Mouse (Mus musculus): ENCODE data around the gene Gm3543. TPM values are rescaled to one million over a fixed set of nuclear protein-coding genes. Genes with fewer than 3 reads are reported as not detected.
"Not testable (repeated sequence)": the region's sequence is repeated elsewhere in the genome, so short reads cannot be mapped to it uniquely, and the experiment has no call there.

The Gm3543 gene
- not detected in 2 replicates for polyA plus RNA-seq (2015; fragmentation: Nextera tagmentation; extraction: Ambion mirVana)

- not testable (repeated sequence) for H3K4me3 ChIP-seq (replicated peaks); H3K36me3 ChIP-seq; H3K9ac ChIP-seq (replicated peaks); H3K27me3 ChIP-seq (replicated peaks); H3K4me2 ChIP-seq; H3K4me1 ChIP-seq; ATAC-seq (ENCODE audit: low FRiP score); H3K27ac ChIP-seq (replicated peaks); H3K9me3 ChIP-seq (replicated peaks)
- WGBS, result 38% methylated on average over 1 of the region's 1 CpGs
These were observed at the start of gene Gm3543 for GRCm38 (mm10) chr14:41983225-41983624. TSS of gene Gm3543 (minus strand) at chr14:41983325.

GRCm38 (mm10) chr14:41968596-41968995, 14.5 kb downstream of the Gm3543 start:
- H3K4me2 ChIP-seq; ATAC-seq (ENCODE audit: low FRiP score); H3K4me1 ChIP-seq; H3K27me3 ChIP-seq (replicated peaks); H3K27ac ChIP-seq (replicated peaks); H3K9ac ChIP-seq (replicated peaks); H3K9me3 ChIP-seq (replicated peaks); H3K4me3 ChIP-seq (replicated peaks); H3K36me3 ChIP-seq: not testable (repeated sequence)
- WGBS, result 74% methylated on average over 3 of the region's 3 CpGs

GRCm38 (mm10) chr14:41967827-41968226, 15.3 kb downstream of the Gm3543 start, which contains the start of gene Gm6401:
TSS of gene Gm6401 (minus strand) at chr14:41967927.
- H3K4me1 ChIP-seq; H3K36me3 ChIP-seq; H3K27me3 ChIP-seq (replicated peaks); ATAC-seq (ENCODE audit: low FRiP score); H3K9ac ChIP-seq (replicated peaks); H3K9me3 ChIP-seq (replicated peaks); H3K4me2 ChIP-seq; H3K27ac ChIP-seq (replicated peaks); H3K4me3 ChIP-seq (replicated peaks): not testable (repeated sequence)
- WGBS, result 86% methylated on average over 1 of the region's 1 CpGs

GRCm38 (mm10) chr14:41964095-41964494, 19.0 kb downstream of the Gm3543 start:
- not testable (repeated sequence) for H3K9me3 ChIP-seq (replicated peaks); H3K4me2 ChIP-seq; ATAC-seq (ENCODE audit: low FRiP score); H3K27me3 ChIP-seq (replicated peaks); H3K4me1 ChIP-seq; H3K9ac ChIP-seq (replicated peaks); H3K27ac ChIP-seq (replicated peaks); H3K4me3 ChIP-seq (replicated peaks); H3K36me3 ChIP-seq
- WGBS, result 71% methylated on average over 4 of the region's 4 CpGs

GRCm38 (mm10) chr14:41943695-41944094, 39.4 kb downstream of the Gm3543 start, which contains the start of gene 1700024B05Rik:
TSS of gene 1700024B05Rik (plus strand) at chr14:41943995.
- not testable (repeated sequence) for H3K4me2 ChIP-seq; H3K36me3 ChIP-seq; H3K27me3 ChIP-seq (replicated peaks); H3K9me3 ChIP-seq (replicated peaks); H3K4me1 ChIP-seq; H3K9ac ChIP-seq (replicated peaks); H3K4me3 ChIP-seq (replicated peaks); H3K27ac ChIP-seq (replicated peaks); ATAC-seq (ENCODE audit: low FRiP score)
- 73% methylated on average over 2 of the region's 2 CpGs for WGBS

Other genes with a start within 250 kb of the Gm3543 start
- not detected in 2 replicates for gene Gm7929, start 232.7 kb downstream of the Gm3543 start, polyA plus RNA-seq (2015; fragmentation: Nextera tagmentation; extraction: Ambion mirVana)
- gene Gm47189, start 210.9 kb downstream of the Gm3543 start, polyA plus RNA-seq (2015; fragmentation: Nextera tagmentation; extraction: Ambion mirVana), result not detected in 2 replicates
- not detected in 2 replicates for gene Gm7980, start 76.0 kb downstream of the Gm3543 start, polyA plus RNA-seq (2015; fragmentation: Nextera tagmentation; extraction: Ambion mirVana)
- not detected in 2 replicates for gene 1700049E17Rik1, start 58.4 kb downstream of the Gm3543 start, polyA plus RNA-seq (2015; fragmentation: Nextera tagmentation; extraction: Ambion mirVana)
- not detected in 2 replicates for gene 1700024B05Rik, start 39.3 kb downstream of the Gm3543 start, polyA plus RNA-seq (2015; fragmentation: Nextera tagmentation; extraction: Ambion mirVana)
- not detected in 2 replicates for gene Gm6401, start 15.4 kb downstream of the Gm3543 start, polyA plus RNA-seq (2015; fragmentation: Nextera tagmentation; extraction: Ambion mirVana)
- not detected in 2 replicates for gene Gm7951, start 134.0 kb upstream of the Gm3543 start, polyA plus RNA-seq (2015; fragmentation: Nextera tagmentation; extraction: Ambion mirVana)
- not detected in 2 replicates for gene Gm17027, start 179.3 kb upstream of the Gm3543 start, polyA plus RNA-seq (2015; fragmentation: Nextera tagmentation; extraction: Ambion mirVana)
- not detected in 2 replicates for gene Gm3573, start 207.5 kb upstream of the Gm3543 start, polyA plus RNA-seq (2015; fragmentation: Nextera tagmentation; extraction: Ambion mirVana)